Mouse (Mus musculus) spleen, adult 2 months (tissue): Measurements from ENCODE around the gene Ptges3.

Experiments used
- CTCF ChIP-seq: fragments of 200-500 bp; IDR thresholded peaks from 2 replicates; pipeline ENCODE4 v1.5.1; 2011; ENCODE audit warnings: mild to moderate bottlenecking, inconsistent platforms; ENCODE audit not compliant: insufficient read depth, insufficient read length, insufficient replicate concordance; ENCODE audit errors: extremely low read depth
- POLR2A ChIP-seq: fragments of 200-500 bp; IDR thresholded peaks from 2 replicates; pipeline ENCODE4 v1.6.1; 2011; ENCODE audit warnings: low read depth, low read length, inconsistent platforms

DNA sequence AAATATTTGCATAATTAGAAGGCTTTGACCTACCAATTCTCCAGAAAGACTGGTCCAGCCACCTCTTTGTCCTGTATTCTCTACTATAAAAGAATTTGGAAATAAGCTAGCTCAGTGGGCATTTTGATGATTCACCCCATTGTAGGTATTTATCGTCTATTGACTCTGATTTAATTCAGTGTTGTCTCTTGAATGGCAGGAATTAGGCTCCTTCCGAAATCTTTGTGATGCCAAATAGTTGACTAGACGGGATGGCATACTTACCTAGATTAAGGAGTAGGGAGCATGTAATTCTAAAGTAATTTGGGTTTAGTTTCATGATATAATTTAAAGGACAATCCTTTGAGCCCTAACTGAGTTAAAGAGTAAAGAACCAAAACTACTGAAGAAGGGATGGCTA lies 20.8 kb upstream of the Ptges3 start:
- TF ChIP-seq CTCF: no peak
- TF ChIP-seq POLR2A: no peak
